Mouse (Mus musculus): ENCODE data around the gene Rbm33.

Rbm33 gene

DNA sequence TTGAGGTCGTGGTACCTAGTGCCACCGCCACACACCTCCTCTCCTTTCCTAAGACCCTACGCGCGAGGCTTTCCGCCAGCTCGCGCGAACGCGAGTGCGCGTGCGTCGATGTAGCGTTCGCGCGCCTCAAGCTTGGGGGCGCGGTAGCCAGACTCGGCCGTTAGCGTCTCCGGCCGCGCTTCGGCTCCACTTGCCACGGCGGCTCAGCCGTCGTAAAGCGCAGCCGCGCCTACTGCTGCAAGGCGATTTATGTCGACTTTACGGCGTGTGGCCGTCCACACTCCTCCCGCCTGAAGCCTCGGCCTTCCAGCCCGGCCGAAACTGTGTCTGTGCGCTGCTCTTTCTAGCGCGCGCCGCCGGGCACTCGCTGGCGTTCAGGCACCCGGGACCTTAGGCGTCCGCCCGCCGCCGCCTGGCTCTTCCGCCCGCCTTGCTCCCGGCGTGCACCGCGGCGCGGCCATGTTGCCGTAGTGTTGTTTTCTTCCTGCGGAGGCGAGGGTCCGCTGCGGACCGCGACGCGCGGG, at the start of gene Rbm33:
Gene Rbm33 (plus strand): TSS at position 400 of the 524 bp plus-strand sequence.
- peak; percentile 94 for DNase-seq (ENCODE audit: low spot score)

DNA sequence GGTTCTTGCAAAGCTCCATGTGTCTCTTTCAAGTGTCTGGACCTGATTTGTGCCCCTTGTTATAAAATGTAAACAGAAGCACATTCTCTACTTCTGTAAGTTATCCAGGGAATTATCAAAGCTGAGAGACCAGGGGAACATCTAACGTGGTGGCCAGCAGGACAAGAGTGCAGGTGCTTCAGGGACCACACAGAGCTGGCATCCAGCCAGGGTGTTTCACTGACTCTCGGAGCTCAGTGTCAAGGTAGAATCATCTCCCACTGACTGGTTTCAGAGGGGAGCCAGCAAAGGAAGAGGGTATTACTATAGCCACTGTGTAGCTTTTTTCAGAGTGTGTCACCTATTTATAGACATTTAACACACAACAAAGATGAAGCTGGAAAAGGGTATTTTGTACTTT, 49.3 kb upstream of the Rbm33 start:
- no peak for DNase-seq (ENCODE audit: low spot score)

DNA sequence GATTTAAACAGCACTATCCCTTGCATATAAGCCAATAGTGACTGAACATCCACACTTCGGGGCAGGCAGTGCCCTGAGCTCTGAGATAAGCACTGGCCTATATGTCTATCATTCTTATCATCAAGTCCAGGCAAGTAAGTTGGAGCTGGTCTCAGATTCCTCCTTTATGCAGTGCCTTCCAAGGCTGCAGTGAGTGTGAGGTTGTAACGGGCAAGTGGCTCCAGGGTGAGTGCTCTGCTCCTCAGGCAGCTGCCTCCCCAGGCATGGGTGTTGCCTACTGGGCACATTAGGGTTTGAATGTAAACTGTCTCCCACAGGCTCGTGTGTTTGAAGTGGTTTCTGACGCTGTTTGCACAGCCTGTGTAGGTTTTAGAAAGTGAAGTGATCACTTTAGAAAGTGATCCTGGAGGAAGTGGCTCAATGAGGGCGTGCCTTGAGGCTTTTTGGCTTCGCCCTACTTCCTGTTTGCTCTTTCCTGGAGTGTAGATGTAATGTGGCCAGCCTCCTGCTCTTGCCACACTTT, 47.4 kb upstream of the Rbm33 start:
- DNase-seq (ENCODE audit: low spot score) = no peak

DNA sequence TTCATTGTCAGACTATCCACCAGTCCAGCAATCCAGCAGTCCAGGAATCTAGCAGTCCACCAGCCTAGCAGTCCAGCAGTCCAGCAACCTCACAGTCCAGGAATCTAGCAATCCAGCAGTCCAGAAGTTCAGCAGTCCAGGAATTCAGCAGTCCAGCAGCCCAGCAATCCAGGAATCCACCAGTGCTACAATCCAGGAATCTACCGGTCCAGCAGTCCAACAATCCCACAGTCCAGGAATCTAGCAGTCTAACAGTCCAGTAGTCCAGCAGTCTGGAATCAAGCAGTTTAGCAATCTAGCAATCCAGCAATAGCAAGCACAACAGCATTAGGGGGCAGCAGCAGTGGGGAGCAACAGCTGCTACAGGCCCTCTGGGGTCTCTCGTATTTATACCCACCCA, 44.1 kb upstream of the Rbm33 start:
- DNase-seq (ENCODE audit: low spot score) = no peak

DNA sequence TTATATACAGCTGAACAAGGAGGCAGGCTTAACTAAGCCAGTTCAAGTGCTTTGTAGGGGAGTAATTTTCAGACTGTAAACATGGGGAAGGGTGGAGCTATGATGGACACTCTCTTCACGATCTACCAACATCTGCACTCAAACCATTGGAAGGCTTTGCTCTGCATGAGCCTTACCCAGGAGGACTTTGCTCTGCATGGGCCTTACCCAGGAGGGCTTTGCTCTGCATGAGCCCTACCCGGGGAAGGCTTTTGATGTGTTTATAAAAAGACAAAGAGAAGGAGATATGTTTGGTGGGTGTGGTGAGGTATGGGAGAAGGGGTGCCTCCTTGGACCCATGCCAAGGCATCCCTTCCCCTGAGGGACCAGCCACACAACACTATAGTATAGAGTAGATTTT, 39.6 kb upstream of the Rbm33 start:
- no peak for DNase-seq (ENCODE audit: low spot score)

DNA sequence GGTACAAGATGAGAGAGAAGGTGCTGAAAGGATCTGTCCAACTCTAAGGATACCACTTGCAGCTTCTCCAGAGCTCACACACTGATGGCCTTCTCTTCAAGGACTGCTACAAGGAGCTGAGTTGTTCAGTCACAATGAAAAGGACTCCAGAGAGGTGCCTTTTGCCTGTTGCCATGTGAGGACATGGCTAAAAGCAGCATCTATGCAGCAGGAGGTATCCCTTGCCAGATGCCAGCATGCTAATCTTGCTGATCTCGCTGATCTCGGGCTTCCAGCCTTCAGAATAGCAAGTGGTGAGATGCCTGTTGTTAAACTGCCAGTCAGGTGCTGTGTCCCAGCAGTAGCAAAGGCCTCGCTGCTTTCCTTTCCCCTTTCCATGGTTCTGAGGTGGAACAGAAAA, 27.8 kb upstream of the Rbm33 start:
- no peak for DNase-seq (ENCODE audit: low spot score)

DNA sequence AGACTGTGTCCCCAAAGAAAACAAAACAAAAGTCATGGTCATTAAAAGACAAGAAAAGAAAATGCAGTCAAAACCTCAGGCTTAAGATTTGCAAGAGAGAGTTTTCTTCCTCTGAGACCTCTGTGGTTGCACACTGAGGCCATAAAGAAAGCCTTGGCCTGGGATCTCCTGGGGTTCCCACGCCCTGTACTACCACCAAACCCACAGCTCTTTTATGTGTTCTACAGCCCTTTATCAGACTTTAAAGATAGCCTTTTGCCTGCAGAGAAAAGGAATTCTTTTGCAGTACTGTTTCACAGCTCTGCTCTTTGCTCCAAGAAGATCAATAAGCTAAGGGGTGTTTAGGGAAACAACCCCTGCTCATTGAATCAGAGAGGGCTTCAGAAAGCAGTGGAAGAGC, 26.3 kb upstream of the Rbm33 start:
- no peak for DNase-seq (ENCODE audit: low spot score)

DNA sequence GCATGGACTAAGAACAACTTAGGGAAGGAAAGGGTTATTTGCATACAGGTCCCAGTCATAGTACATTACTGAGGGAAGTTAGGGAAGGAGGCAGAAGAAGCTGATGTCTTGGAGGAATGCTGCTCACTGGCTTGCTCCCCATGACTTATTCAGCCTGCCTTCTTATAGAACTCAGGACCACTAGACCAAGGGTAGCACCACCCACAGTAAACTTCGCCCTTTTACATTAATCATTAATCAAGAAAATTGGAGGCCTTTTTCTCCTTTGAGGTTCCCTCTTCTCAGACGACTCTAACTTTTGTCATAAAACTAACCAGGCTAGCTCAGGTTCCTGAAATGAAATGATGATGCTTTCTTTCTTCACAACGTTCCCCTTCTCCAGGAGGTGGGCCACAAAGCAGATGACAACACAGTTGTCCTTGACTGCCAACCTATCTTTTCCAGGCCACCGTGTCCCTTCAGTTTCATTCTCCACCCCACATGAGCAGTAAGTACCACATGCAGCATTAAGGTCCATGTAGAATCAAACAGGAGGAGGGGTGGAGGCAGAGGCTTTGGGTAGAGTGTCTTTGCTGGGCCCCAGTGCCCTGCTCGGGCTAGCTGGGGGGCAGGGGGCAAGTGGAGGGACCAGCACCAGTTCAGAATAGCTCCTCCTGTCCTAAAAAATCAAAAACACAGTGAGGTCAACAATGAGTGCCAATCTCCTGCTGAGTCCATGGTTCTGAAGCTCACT, 25.6 kb upstream of the Rbm33 start:
- DNase-seq (ENCODE audit: low spot score) = no peak

DNA sequence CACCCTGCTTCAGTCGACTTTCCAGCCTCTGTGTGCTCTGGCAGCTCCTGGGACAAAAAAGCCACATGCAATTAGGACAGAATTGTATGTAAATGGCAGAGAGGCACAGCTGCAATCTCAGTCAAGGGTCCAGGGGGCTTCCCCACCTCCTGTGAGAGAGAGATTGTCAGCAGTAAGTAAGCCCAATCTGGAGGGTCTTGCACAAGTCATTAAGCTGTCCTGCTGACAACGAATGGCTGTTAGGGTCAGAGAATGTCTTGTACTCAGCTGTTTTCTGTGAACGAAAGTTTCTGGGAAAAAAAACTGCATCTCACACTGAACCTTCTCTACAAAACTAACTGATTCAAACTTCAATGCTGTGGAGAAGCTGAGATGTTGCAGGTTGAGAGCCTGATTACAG, 24.6 kb upstream of the Rbm33 start:
- no peak for DNase-seq (ENCODE audit: low spot score)

DNA sequence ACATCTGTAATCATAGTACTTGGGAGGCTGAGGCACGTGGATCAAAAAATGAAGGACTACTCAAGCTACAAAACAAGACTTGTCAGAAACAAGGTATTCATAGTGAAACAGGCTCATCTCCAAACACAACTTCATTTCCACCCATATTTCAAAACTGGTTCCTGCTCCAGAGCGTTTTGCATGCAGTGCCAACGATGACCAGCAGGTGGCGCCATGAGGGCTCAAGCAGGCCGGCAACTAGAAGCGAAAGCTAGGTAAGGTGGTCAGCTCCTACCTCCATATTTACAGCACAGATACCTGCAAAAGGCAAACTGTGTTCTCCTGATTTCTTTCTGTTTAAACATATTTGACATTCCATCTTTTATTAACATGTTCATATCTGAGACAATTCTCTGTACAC, 22.9 kb upstream of the Rbm33 start:
- DNase-seq (ENCODE audit: low spot score) = peak; percentile 84

DNA sequence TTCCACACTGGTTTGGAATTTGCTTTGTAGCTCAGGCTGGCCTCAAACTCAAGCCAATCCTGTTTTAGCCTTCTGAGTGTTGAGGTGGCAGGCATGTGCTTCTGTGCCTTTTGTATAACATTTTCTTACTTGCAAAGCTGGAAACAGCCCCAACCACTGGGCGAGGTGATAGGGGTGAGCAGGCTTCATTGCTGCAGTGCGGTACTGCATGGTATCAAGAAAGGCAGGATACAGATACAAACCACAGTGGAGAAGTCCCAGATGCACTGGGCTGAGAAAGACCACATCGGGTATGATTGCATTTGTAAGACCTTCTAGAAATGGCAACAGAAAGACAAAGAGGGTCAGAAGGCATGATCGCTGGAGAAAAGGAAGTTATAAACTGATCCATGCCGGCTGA, 18.8 kb upstream of the Rbm33 start:
- DNase-seq (ENCODE audit: low spot score) = no peak

DNA sequence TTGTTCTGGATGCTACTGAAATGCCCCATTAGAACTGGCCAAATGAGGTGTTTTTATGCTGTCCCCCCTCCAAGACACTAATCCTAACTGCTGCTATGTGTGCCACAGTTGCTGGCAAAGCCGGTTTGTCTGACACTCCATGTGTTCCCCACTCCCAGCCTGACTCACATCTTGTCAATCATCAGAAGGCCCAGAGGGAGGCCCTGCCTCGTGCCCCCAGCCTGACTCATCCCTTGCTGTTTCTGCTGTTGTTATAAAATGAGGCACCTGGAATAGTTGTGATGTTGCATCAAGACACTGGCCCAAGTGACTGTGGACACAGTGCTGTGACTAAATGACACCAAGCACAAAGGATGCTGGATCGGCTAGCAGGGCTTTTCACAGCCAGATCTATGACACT, 18.2 kb upstream of the Rbm33 start:
- no peak for DNase-seq (ENCODE audit: low spot score)

DNA sequence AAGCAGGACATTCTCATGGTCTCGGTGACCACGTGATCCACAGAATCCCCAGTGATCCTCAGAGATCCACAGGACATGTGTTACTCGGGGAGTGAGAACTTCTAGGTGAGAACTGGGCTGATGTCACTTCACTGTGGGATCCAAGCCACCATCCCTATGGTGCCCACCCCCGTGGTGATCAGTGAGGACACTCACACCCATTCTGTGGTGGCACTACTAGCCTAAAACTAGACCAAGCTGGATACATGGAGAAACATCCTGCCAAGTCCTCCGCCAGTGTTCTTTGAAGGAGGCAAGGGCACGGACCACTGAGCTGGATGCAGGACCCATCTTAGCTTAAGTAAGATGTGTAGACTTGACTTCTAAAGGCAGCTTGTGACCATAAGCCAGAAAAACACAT, 17.6 kb upstream of the Rbm33 start:
- no peak for DNase-seq (ENCODE audit: low spot score)

DNA sequence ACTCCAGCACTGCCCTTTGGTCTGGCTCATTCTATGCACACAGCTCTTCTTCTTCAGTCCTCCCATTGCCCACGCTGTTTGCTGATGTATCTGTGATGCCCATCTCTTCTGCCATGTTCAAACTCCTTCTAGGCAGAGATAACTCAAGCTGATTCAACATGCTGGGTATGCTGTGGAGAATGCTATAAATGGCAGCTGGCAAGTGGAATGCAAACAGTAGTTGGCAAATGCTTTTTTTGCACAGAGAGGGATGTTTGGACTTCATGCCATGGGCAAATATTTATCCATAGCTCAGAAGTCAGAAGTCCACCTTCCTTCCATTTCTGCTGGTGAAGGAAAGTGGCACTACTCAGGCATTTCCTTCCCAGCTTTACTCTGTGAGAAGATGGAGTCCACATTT, 14.2 kb upstream of the Rbm33 start:
- DNase-seq (ENCODE audit: low spot score) = no peak

DNA sequence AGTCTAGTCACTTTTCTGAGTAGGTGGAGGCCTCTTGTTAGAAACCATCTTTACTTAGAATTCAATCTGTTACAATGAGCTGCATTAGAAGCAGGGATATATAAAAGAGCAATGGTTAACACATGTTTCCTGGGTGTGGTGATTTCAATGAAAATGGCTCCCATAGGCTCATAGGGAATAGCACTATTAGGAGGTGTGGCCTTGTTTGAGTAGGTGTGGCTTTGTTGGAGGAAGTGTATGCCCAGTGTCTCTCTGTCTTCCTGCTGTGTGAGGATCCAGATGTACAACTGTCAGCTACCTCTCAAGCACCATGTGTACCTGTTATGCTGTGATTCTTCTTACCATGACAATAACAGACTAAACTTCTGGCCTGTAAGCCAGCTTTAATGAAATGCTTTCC, 12.4 kb upstream of the Rbm33 start:
- no peak for DNase-seq (ENCODE audit: low spot score)

DNA sequence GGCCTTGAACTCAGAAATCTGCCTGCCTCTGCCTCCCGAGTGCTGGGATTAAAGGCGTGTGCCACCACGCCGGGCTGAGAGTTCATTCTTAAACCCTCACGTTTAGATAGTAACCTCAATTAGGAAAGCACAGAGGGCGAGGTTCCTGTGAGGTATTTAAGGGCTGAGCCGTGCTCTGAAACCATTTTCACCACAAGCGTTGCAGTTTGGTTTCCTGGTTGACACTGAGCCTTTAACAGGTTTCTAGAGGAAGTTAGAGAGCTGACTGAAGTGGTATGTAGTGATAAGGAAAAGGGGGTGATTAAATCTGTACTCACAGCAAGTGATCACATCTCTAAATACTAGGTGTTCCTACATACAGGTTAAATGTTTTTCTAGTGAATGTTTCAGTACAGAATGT, 1.4 kb upstream of the Rbm33 start:
- DNase-seq (ENCODE audit: low spot score) = peak; percentile 6

DNA sequence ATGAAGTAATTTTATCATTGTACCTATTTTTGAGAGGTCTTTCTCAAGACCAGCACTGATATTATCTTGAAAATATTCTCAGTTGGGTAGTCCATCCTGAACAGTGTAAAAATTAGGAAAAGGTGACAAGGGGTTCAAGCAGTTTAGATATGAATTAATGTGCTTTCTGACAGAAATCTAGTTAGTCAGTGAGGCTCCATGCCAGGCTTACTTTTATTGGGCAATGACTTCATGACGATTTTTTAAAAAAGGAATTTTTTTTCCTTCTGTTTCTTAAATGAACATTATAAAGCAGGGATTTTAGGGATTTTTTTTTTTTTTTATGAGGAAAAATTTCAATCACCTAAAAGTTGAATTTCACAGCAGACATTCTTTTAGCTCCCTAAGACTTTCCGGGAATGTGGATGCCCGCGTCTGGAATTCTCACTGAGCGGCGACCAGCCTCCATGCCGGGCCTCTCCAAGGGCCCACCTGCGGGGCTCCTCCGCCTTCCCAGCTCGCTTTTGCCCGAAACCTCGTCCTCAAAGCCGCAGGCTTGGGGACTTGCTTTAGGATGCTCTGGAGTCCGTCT, 685 bp upstream of the Rbm33 start:
- no peak for DNase-seq (ENCODE audit: low spot score)

DNA sequence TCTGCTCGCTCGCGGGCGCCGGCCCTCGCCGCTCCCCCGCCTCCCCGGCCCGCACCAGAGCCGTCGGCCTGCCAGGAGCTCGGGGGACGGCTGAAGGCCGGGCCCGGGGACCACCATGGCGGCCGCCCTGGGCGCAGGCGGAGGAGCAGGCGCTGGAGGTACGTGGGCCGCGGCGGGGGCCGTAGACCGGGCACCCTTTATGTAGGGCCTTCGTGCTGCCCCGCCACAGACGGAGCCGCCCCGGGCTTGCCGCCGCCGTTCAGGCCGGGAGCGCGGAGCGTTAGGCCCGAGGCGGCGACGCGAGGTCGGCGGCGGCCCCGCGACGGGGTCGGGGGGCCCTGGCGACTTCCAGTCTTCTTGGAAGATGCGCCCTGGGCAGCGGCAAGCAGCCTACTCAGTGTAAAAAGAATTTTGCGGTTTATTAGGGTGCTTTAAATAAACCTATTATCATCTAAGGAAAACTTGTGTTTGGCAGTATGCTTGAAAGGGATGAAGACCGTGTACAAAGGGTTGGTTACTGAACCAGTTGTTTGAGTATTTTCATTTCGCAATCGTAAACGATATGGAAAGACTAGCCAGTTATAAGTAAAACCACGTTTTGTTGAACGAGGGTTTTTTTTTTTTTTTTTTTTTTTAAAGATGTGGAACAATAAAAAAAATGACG, 464 bp downstream of the Rbm33 start:
- DNase-seq (ENCODE audit: low spot score) = peak; percentile 62

DNA sequence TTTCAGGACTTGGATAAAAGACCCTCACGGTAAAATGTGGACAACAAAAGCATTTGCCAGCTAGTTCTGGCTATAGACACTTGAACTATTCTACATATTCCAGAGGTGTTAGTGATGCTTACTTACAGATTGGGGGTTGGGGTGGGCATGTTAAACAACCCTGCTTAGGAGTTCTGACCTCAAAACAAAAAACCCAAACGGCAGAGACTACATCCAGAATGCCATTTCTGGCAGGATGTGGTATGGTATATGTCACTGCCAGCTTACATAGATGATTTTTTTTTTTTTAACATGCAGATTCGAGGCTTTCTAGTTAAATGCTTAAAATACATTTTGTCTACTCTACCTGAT, 971 bp downstream of the Rbm33 start:
- no peak for DNase-seq (ENCODE audit: low spot score)

DNA sequence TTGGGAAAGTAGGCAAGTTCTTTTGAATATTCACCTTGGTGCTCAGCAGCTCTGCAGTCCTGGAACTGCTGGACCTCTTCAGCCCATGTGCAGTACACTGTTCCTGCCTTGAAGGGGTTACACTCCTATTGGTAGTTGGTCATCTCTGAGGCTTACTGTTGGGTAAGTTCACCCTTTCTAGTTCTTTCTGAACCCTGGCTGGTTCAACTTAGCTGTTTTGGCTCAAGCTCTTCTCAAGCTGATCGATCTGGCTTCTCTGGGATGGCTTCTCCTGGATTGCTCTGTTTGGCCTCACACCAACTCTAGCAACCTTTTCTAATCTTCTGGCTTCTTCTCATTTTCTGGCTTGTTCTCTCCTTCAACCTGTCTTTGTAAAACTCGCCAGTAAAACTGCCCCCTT, 1.8 kb downstream of the Rbm33 start:
- DNase-seq (ENCODE audit: low spot score) = peak; percentile 12

DNA sequence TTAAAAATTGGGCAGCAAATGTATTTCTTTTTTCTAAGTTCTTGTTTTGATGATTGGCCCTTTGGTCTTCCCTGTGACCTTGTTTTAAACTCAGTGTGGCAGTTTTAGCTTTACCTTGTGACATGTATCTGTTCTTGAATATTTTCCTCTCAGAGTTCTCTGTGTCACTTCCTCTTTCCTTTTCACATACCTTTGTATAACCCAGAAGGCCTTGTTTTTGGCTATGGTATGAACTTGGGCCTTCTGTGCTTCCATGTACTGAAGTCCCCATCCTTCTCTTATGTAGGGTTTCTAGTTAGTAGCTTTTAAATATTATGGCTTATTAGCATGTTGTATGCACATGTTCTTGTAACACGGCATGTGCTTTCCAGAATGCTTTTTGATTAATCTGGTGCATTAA, 4.8 kb downstream of the Rbm33 start:
- no peak for DNase-seq (ENCODE audit: low spot score)

DNA sequence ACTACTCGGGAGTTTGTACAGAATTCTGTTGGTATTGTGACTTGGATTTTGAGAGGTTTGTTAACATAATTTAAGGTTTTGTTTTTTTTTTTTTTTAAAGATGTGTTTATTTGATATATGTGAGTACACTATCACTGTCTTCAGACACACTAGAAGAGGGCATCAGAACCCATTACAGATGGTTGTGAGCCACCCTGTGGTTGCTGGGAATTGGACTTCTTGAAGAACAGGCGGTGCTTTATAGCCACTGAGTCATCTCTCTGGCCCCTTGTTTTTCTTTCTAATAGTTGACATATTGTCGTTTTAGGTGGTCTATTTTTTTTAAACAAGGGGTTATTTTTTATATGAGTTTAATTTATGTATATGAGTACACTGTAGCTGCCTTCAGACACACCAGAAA, 5.3 kb downstream of the Rbm33 start:
- DNase-seq (ENCODE audit: low spot score) = no peak

DNA sequence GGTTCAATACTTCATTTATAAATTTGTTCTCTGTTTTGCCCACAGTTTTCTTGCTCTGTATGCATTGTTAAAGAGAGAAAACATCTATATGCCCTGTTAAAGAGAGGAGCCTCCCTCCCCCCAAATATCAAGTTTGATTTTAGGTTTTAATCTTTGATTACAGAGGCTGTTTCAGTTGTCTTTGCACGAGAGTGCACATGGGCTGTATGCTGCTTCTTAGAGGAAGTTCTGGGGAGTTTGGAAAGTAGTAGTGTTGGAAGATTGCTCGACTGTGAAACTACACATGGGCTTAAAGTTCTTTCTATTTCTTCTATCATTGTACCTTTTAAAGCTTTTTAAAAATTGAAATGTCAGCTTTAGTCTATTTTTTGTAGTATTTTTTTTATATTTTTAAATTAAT, 6.9 kb downstream of the Rbm33 start:
- DNase-seq (ENCODE audit: low spot score) = no peak

Data from embryo, embryonic 10.5 days (tissue).